Mouse (Mus musculus): ENCODE measurements at regions not wholly inside any gene's neighbourhood (a gene's known extent, or its start where the extent isn't known, plus 50 kb on each side); places are given as distances from the start of the nearest gene placed in this dataset.

DNA sequence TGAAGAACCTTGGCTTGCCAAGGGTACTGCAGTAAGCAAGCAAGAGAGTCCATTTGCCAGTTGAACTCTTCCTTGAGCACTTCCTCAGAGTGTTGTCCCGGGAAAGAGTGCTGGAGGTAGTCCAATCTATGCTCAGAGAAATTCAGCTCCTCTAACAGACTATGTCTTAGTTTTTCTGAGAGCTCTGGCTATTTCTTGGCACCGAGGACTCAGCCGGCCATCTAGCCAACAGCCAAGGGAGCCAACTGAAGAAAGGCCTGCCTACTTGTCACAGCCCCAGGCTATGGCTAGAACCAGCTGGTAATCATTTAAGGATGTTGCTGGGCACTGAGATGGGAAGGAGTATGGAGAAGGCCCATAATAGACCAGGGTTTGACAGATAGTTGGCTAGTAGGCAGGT is 70.8 kb upstream of the Pja1 start:
- no peak for DNase-seq

DNA sequence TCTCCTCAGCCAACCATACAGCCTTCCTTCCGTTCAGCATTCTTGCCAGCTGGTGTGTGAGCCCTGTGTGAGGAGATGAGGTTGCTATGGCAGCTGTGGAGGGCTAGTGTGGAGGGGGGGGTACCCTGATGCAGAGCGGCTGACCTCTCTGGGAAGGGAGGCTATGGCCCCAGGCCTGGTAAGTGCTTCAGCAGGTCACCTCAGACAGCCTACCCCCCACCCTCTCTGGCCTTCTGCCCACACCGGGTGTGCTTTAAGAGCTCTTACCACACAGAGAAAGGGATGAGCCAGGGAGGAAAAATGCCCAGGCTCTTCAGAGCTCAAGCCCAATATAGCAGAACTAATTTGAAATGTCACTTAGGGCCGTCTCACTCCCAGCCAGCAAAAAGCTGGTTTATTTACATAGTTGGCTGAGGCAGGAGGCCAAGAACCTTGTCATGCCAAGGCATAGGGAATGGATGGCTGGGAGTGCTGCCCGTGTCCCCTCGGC is 69.1 kb upstream of the Pja1 start:
- no peak for DNase-seq

DNA sequence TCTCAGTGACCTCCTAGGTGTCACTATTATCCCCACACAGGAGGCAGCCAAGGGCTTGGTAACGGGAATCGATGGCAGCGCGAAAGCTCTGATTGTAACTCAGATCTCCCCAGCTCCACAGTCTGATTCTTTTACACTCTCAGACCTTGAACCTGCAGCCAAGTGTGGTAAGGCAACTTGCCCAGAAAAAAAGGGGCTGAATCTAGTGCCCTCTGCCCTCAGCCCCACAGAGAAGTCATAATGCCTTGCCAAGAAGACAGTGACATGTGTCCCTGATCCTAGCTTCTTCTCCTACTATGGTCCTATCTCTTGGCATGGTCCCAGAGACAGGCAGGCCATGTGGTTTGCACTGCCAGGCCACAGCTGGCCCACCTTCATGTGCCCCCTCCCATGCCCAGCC is 68.6 kb upstream of the Pja1 start:
- no peak for DNase-seq

DNA sequence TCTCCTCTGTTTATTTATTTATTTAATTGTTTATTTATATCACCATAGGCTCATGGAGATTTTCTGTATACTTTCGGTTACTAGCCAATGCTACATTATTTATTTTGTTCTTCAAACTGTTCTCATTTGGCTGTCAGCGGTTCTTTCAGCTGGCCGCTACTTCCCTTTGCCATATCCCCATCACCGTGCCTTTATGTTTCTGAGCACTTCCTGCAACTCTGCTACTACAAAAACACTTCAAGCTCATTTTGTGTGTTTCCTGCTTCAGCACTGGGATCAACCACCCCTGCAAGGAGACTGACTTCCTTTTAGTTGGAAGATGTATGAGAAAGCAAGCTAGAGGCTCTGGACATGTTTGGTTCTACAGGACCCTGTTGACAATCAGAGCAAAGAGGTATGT is 66.7 kb upstream of the Pja1 start:
- no peak for DNase-seq

DNA sequence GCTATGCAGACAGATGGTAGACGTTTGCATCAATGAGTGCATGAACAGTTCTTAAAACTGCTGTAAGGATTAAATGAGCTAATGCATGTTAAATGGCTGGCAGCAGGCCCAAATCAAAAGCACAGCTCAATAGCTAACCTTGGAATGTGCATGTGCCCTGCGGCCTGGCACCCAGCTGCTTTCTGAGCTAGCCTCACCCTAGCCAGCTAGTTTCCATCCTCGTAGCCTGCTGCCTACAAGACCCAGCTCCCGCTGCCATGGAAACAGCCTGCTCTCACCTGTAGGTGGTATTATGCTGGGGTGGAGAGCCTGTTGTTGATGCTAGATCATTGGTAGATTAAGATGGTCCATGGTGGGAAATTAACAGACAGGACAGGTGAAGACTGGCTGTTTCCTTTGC is 63.8 kb upstream of the Pja1 start:
- DNase-seq: no peak

DNA sequence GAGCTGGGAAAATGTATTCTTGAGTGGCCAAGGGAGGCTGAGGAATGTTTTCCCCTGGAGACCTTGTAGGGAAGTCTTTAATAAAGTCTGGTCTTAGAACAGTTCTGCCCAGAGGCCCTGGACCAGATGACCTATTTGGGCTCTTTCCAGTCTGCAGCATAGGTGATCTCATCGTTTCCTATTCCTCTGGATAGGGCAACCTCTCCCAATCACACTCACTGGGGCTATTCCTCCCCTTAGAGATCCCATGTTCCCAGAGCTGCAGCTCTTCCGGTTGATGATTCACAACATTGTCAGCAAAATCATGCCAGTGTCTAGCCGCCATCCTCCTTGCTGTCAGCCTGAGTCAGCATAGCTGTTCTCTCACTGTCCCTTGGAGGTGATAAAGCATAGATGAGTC is 60.1 kb upstream of the Pja1 start:
- DNase-seq: no peak

DNA sequence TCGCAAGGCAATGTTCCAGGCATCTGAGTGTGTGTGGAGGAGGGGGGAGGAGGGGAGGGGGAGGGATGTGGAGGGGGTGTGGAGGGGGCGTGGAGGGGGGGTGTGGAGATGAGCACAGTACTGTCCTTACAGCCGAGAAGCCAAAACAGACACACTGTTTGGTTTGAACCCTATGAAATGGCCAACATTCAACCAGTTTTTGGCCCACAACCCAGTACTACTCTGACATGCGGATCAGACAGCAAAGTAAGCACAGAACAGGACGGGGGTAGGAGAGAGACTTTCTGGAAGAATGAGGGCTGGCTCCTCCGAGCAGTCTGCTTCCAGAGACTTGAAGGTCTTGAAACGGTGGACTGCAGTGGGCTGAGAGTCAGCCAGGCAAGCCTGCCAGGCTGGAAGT is 59.4 kb upstream of the Pja1 start:
- no peak for DNase-seq

DNA sequence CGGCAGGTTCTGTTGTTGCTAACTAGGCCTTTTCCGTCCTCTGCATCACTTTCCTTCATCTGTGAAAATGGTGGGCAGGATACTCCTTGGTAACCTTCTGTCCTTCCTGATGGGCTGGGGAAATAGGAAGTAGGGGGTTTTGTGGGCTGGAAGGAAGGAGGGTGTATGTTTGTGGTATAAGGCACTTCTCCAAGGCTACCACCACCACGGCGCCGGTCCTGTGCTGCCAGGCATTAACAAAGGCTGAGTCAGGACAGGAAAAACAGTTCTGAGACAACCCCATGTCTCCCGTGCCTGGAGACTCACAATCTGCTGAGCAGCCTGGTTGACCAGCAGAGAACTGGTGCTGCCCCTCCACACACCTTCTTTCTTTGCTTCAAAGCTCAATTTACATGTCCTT is 52.2 kb upstream of the Pja1 start:
- no peak for DNase-seq

DNA sequence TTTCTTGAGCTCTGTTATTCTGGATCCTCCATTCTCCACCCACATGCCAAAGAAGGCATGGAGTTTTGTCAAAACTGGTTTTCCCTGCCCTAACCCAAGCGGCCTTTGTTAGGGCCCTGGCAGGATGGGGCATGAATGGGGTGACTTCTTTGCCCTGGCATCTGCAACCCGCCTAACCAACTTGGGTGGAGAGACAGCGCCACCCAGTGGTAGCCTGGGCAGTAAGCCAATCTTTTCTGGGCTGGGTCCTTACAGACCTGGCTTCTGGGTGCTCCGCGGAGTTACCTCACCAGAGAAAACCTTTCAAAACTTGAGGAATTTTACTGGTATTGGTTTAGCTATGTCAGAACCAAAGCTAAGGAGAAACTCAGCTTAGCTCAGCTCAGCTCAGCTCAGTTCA is 51.8 kb upstream of the Pja1 start:
- DNase-seq: peak; percentile 37 to 71

DNA sequence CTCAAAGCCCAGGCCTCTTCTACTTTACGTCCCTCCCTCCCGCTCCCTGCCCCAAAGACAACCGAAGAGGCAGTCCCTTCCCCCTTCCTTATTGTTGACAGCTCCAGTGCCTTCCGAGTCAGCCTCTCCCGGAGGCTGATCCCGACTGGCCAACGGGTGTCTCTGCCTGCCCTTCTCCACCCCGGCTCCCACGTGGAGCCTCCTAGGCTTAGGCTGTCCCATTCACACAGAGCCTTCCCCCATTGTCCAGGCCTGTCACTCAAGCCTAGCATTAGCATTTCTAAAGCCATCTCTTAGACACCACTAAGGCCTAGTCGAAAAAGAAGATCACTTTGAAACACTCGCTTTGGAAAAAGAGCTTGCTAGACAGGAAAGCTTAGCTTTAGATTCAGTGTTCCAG is 51.2 kb upstream of the Pja1 start:
- no peak for DNase-seq

DNA sequence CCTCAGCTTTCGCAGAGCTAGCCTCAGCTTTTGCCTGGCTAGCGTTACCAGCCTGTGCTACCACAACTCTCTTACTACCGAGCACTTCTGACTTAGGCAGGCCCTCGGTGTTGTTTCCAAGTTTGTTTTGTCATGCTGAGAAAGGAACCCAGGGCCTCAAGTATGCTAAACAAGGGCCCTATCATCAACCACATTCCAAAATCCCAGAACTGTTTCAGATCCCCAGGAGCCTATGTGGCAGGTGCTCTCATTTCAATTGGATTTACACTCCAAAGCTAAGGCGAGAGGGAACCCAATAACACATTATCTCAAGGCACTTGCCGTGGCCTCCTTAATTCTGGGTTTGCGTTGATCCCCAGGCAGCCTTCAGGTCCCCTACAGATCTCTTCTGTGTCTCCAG is 50.8 kb upstream of the Pja1 start:
- DNase-seq: no peak

Measured in lung, adult 18-20 months (tissue).